Mouse (Mus musculus): ENCODE results near the gene Pak4.

GRCm38 (mm10) chr7:28634128-28634527, 36.1 kb upstream of the Pak4 start:
- TF ChIP-seq POLR2A (IDR thresholded peaks at IDR 0.05; ENCODE audit: low read depth, low read length) (no peak), CTCF (conservative IDR thresholded peaks at IDR 0.05; ENCODE audit: insufficient read depth, insufficient read length, low read depth, low read length) (no peak)
